Mouse (Mus musculus): ENCODE data around the gene Bloc1s6. TPM values are rescaled to one million over a fixed set of nuclear protein-coding genes. Genes with fewer than 3 reads are reported as not detected.

Gene Bloc1s6
- total RNA-seq (2021), result 10 to 100 TPM; 30.2 to 33.3 TPM

DNA sequence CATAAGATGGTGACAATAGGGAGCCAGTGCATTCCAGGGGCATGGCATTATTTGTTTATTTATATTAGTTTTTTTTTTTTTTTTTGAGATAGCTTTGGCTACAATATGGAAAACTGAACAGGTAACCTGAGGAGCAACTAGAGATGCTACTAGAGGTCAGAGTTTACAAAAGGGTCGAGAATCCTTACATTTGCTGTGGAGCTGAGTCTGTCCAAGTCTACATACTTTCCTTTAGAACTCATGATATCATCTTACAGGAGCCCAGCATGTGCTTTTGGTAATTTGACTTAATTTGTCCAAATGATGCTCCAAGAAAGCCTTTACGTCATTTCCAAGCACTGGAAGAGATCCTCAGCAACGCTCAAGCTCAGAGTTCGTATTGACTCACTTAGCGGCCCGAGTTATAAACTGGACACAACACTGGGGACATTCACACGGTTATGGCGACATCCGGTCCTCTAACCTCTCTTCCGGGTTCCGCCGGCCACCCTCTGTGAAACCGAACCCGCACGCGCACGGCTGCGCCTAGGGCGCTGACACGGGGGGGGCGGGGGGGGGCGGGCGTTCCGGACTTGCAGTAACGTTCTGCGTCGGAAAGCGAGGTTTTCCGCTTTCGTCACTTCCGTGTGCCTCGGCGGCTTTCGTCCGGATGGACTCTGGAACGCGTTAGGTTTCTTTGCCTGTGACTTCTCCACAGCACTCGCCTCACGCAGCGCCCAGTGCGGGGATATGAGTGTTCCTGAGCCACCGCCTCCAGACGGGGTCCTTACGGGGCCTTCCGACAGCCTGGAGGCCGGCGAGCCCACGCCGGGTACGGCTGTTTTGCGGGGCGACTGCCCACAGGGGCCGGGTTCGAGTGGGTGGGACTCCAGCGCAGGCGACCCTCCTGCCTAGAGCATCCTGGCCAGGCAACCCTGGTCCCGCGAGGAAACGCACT, at the start of gene Bloc1s6:
Gene Bloc1s6 (plus strand): TSS at position 610 of the 937 bp plus-strand sequence.
- peak; percentile 92 to 94 for DNase-seq (ENCODE audit: low spot score in 2 of 2)
- intact Hi-C loops (cut with DNase I), result loop anchor here (2.0 kb wide), 1 partner anchor 35 kb away; the partner anchor contains the start of gene Slc30a4

DNA sequence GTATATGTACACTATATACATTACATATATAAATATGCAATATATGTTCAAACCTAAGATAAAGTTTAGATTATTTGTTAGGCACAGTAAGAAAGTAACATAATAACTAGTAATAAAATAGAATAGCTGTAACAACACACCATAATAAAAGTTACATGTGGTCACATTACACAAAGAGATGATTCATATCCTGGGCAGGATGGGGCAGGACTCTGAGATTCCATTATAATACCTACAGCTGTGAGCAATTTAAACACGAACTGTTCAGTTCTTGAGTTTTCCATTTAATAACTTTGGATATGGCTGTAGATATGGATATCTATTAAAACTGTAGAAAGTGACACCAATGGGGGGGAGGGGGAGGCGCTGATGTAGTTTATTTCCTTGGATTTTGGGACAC, 40.8 kb upstream of the Bloc1s6 start:
- intact Hi-C loops (cut with DNase I), result no loop called here
- DNase-seq (ENCODE audit: low spot score in 2 of 2), result no peak

DNA sequence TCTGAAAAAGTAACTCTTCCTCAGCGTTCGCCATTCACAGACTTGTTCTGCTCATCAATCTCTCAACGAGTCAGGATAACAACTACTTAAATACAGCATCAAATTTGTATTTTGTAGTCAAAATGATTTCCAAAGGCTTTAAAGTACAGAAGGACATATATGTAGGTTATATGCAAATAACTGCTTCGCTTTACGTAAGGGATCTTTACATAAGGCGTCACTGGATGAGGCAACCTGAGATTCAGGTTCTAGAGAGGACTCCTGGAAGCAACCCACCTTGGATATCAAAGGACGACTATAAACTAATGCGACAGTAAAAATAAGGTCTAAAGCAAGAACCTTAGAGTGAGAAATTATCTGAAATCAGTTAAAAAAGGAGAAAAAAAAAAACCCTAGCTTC, 37.3 kb upstream of the Bloc1s6 start:
- no peak for DNase-seq (ENCODE audit: low spot score in 2 of 2)
- intact Hi-C loops (cut with DNase I), result no loop called here

DNA sequence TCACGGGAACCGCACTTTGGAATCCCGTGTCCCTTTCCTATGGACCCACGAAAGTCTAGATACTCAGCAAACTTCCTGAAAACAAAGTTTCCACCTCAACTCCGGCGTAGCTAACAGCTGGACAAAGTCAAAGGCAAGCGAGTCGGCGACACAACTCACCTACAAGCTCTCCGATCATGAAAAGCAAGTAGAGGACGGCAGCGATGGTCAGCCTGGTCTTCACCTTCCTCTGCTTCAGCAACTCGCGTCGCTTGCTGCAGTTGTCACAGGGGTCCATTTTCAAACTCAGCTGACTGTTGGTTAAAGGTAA, 36.5 kb upstream of the Bloc1s6 start:
- DNase-seq (ENCODE audit: low spot score in 2 of 2), result peak; percentile 43 to 46
- intact Hi-C loops (cut with DNase I), result loop anchor here (2.0 kb wide), 1 partner anchor 37 kb away; the partner anchor contains the start of gene Bloc1s6

DNA sequence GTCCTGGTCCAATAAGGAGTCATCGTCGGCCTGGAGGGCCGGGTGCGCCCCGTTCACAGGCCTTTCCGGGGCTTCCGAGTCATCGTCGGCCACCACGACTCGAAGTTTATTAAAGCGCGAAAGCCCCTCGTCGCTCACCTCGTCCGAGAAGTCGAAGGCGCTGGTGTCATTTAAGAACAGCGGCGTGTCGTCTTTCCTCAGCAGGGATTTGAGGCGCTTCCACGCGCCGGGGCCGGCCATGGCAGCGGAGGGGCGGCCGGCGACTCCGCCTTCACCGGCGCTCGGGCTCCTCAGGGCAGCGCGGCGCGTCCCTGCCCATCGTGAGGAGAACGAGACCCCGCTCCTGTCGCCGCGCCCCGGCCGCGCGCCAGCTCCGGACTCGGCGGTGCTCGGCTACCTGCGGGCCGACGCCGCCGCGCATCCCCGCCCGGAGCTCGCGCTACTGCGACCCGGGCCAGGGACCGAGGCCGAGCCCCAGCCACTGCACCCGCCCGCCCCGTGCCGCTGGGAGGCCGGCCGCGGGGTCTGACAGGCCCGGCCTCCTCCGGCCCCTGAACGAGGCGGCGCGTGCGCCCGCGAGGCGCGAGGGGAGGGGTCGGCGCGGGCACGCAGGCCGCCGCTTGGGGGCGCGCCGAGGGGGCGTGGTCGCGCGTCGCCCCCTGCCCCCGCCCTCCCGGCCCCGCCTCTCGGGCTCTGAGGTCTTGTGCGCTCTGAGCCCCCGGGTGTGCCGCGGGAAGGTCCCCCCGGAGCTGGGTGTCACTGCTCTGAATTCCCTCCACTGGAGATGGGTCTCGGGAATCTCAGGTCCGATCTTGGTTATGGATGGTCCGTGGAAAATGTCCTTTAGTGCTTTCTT, 35.9 kb upstream of the Bloc1s6 start, which contains the start of gene Slc30a4:
Gene Slc30a4 (minus strand): TSS at position 483 of the 856 bp plus-strand sequence.
- DNase-seq (ENCODE audit: low spot score in 2 of 2), result peak; percentile 61 to 80
- intact Hi-C loops (cut with DNase I), result loop anchor here (2.0 kb wide), 1 partner anchor 36 kb away; the partner anchor contains the start of gene Bloc1s6

DNA sequence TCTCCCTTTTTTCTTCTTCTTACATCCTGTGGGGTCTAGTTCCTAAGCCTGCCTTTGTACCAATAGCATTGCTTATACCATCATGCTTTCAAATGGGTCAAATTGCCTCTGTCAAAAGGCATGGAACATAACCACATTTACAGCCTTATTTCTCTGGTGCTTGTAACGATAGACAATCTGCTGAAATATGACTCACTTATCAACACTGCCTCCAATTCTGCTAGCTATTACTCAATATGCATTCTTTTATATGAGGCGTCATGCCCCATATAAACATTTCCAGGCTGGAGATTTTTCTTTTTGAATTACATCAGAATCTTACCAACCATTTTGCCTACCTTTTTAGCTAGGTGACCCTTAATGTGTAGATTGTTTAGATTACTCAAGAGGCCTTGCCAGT, 33.7 kb upstream of the Bloc1s6 start:
- intact Hi-C loops (cut with DNase I), result no loop called here
- no peak for DNase-seq (ENCODE audit: low spot score in 2 of 2)

DNA sequence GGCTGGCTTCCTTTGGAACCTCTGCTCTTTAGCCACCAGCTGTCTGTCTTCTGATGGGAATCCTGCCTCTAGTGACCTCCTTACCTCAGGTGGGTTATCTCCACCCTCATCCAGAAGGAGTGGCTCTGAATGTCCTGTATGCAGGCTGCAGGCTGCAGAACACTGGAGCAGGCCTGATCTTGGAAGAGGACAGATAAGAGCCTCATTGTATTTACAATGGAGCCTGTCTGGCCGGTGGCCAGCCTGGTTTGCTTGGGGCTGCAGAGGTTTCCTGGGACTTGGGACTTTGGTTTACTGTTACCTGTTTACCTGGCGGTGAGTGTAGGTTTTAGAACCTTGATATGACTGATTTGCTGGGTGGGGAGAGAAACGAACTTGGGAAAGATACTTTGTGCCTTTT, 30.2 kb upstream of the Bloc1s6 start:
- DNase-seq (ENCODE audit: low spot score in 2 of 2), result no peak

DNA sequence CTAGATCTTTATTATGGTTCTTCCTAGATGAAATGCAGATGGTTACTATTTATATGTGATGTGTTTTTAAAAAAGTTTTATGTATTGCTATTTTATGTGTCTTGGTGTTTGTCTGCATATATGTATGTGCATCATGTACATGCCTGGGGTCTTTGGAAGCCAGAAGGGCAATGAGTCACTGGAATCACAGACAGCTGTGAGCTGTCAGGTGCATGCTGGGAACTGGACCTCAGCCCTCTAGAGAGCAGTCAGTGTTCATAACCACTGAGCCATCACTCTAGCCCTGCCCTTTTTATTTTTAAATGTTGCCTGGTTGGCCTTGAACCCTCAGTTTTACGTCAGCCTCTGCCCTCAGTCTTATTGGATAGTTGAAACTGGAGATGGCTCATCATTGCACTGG, 29.1 kb upstream of the Bloc1s6 start:
- DNase-seq (ENCODE audit: low spot score in 2 of 2), result no peak
- intact Hi-C loops (cut with DNase I), result no loop called here

More for the DNA sequence above, 30.2 kb upstream of the Bloc1s6 start:
- intact Hi-C loops (cut with DNase I), result no loop called here

DNA sequence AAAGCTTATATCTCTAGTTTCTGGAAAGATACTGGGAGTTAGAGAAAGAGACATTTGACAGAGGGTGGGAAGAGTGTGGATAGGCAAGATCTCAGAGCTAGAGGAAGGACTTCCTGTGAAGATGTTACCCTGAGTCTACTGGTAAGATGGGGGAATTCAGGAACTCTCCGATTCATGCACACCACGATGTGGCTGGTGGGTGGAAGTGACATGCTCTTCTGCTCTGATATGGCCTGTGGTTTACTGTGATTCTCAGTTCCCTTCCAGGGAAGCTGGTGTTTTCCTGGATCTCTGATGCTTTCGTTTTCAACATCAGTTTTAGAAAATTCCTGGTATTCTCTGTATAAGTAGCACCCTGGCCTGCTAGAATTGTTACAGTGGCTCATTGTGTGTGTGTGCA, 26.4 kb upstream of the Bloc1s6 start:
- no peak for DNase-seq (ENCODE audit: low spot score in 2 of 2)
- intact Hi-C loops (cut with DNase I), result no loop called here

DNA sequence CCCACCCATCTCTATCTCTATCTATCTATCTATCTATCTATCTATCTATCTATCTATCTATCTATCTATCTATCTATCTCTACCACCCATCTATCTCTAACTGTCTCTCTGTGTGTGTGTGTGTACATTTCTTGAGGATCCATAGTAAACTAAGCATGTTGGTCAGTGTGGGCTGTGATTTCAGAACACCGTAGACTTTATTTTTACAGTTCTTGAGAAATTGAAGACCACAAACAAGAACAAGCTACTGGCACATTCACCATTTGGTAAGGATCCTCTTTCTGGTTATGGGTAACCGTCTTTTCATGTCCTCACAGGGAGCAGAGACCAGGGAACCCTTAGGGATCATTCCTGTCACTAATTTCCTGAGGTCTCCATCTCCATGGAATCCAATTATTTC, 25.5 kb upstream of the Bloc1s6 start:
- intact Hi-C loops (cut with DNase I), result no loop called here
- DNase-seq (ENCODE audit: low spot score in 2 of 2), result no peak

DNA sequence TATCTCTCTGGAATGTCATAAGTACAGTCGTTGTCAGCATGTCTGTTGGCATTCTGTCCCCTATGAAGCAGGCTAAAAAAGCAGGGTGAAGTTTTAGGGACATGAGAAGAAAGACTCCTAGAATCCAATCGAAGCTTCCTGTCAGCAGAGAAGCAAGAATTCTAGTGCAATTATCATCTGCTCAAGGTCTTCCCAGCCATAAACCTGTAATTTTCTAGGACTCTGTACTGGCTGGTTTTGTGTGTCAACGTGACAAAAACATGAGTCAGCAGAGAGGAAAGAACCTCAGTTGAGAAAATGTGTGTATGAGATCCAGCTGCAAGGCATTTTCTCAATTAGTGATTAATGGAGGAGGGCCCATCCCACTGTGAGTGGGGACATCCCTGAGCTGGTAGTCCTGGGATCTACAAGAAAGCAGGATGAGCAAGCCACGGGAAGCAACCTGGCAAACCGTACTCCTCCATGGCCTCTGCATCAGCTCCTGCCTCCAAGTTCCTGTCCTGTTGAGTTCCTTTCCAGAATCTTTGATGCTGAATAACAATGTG, 23.1 kb upstream of the Bloc1s6 start:
- DNase-seq (ENCODE audit: low spot score in 2 of 2), result no peak
- intact Hi-C loops (cut with DNase I), result no loop called here

DNA sequence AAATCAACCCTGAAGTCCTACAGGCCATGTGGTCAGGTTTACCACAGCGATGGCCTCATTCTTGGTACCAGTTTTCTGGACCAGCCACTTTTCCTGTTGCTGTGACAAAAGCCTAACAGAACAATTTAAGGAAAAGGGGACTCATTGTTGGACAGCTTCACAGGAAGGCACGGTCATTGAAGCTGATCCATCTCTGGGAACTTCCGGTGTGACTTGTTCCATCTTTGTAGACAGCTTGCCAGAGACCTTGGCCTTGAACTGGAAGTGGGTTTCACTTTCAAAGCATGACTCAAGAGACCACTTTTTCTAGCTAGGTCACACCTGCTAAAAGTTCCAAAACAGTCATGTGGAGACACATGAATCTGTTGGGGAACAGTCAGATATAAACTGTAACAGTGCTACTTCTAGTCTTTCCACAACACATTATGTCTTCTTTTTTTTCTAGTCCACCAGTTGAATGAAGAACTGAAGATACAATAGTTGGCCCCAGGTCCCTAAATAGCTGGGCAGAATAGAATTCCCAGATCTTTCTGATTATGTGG, 21.9 kb upstream of the Bloc1s6 start:
- no peak for DNase-seq (ENCODE audit: low spot score in 2 of 2)
- intact Hi-C loops (cut with DNase I), result no loop called here

DNA sequence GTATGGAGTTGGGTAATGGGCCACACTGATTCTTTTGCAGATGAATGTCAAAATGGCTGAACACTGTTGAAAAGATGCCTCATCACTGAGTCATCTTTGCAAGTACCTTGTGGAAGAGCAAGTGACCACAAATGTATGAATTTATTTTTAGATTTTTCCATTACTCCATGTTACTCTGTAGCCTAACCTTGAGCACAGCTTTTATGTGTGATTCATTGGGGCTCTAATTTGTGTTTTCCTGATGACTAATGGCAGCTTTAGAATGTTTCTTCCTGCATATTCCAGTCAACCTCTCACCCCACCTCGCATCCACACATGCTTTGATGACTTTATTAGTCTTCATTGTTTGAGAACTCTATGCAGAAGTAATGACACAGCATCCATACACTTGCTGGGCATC, 19.1 kb upstream of the Bloc1s6 start:
- intact Hi-C loops (cut with DNase I), result no loop called here
- DNase-seq (ENCODE audit: low spot score in 2 of 2), result no peak

DNA sequence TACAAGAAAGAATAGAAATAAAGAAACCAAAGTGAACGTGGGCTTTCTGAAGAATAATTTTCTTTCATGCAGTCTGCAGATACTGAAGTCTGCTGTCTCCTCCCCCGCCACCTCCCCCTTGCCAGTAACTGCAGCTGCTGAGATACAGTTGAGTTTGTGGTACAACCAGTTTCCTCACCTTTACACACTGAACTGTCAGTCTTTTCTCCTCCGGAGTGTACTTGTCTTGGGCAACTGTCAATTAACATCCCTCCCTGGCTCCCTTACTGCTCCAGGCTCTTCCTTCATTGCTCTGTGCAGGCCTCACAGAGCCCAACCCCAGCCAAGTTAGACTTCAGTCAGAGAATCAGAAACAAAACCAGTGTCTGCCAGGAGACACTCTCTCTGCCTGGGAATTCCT, 17.7 kb upstream of the Bloc1s6 start:
- no peak for DNase-seq (ENCODE audit: low spot score in 2 of 2)
- intact Hi-C loops (cut with DNase I), result no loop called here

DNA sequence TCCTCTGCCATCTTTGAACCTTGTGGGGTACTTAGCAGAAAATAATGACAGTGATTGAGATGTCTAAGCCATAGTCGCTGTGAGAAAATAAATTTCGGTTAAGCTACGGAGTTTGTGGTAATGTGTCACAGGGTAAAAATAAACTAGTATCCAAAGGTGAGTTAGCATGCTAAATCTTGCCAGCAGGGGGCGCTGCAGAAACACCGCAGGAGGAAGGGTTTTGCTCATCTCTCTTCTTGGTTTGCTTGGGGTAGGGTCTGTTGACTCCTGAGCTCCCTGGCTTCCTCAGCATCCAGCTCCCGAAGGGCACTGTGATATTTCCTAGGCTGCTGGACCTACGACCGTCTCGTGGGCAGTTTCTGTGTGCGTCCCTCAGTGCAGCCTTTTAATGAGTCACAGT, 12.7 kb upstream of the Bloc1s6 start:
- DNase-seq (ENCODE audit: low spot score in 2 of 2), result no peak
- intact Hi-C loops (cut with DNase I), result no loop called here

DNA sequence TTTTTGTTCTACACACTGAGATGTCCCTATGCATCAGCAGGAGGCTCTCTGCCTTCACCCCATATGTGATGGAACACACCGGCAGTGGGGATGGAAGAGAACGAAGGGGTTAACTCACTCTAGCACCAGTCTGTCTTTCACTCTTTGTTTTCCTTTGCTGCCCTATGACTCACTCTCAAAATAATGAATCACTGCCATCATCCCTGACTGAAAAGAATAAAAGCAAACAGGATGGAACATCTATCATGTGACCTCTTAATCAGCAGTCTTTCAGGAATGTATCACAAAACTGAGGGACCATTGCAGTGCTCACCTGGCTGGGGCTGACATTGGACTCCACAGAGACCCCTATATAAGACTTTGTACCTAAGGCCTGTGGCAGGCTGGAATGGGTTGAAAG, 6.8 kb upstream of the Bloc1s6 start:
- DNase-seq (ENCODE audit: low spot score in 2 of 2), result no peak
- intact Hi-C loops (cut with DNase I), result no loop called here

DNA sequence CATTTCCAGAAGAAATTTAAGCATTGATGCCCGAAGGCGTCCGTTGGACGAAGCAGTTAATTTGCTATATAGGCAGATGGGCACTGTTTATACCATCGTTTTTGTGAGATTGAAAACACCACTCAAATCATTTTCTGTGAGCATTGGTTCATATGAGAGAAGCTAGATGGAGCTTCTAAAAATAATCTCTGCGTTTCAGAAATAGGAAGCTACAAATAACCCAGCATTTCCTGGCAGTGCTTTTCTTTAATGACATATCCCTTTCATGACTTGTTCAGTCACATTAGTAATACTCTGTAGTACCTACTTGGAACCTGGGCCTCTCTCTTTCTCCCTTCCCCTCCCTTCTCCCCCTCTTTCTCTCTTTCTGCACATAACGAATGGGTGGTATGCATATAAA, 720 bp downstream of the Bloc1s6 start:
- intact Hi-C loops (cut with DNase I), result loop anchor here (2.0 kb wide), 1 partner anchor 36 kb away; the partner anchor contains the start of gene Slc30a4
- no peak for DNase-seq (ENCODE audit: low spot score in 2 of 2)

DNA sequence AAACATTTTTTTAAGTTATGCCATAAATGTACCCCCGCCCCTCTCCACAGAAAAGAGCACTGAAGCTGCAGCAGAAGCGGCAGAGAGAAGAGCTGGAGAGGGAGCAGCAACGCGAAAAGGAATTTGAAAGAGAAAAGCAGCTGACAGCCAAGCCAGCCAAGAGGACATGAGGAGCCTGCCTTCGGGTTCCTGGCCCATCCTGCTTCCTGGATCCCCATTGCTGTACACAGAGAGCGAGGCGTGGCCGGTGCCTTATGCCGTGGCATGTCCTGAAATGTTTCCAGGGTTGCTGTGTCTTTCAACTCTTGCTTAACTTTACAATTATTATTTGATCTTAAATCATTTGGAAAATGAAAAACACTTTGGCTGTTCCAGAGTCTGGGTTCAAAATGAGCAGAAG, 8.2 kb downstream of the Bloc1s6 start:
- intact Hi-C loops (cut with DNase I), result no loop called here
- DNase-seq (ENCODE audit: low spot score in 2 of 2), result no peak

DNA sequence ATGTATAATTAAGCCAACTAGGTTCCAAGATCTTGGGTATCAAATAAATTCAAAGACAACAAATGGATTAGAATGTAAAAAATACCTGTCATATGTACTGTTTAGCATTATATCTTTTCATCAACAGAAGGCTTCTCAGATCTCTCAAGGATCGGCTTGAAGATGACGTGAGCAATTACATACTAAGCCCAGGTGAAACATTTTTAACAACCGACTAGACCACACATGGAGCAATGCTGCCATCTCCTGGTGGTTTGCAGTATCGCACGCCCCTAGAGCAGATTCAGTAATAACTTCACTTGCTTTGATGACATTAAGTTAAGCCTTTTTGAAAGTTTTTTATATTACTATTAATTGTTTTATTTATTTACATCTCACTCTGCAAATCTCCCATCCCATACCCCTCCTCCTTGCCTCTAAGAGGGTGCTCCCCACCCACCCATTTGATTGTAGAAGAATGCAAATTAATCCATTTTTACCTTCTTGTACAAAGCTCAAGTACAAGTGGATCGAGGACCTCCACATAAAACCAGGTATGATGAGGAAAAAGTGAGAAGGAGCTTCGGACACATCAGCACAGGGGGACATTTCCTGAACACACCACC, 15.5 kb downstream of the Bloc1s6 start:
- intact Hi-C loops (cut with DNase I), result loop anchor here (10.0 kb wide), 4 partner anchors 89 to 369 kb away; partner anchors contain the start of gene AA467197
- DNase-seq (ENCODE audit: low spot score in 2 of 2), result peak; percentile 32 to 40
